Mouse (Mus musculus) CH12F3 (cell line): ENCODE data around the gene Gm20715.

Source experiments
- in situ Hi-C: fragments of 300-500 bp; cut with MboI; formaldehyde crosslinking; loops from 2 replicates; pipeline ENCODE4 v1.14.3; 2020; ENCODE audit warnings: low sequenced_read_pairs

The Gm20715 gene

GRCm38 (mm10) chr7:6410043-6410442 lies at the start of gene Gm20715:
Gene Gm20715 (plus strand): TSS chr7:6410277.
- in situ Hi-C loops = no loop called here

GRCm38 (mm10) chr7:6360477-6361060 lies 49.5 kb upstream of the Gm20715 start:
- in situ Hi-C loops = loop anchor here (25.0 kb wide), 1 partner anchor 927 kb away; the partner anchor contains the start of gene Gm45844

GRCm38 (mm10) chr7:6361756-6362155 lies 48.3 kb upstream of the Gm20715 start:
- in situ Hi-C loops = loop anchor here (25.0 kb wide), 1 partner anchor 926 kb away; the partner anchor contains the start of gene Gm45844

GRCm38 (mm10) chr7:6362268-6363046 lies 47.6 kb upstream of the Gm20715 start:
- in situ Hi-C loops = loop anchor here (25.0 kb wide), 1 partner anchor 925 kb away; the partner anchor contains the start of gene Gm45844

GRCm38 (mm10) chr7:6363047-6363488 lies 47.0 kb upstream of the Gm20715 start, which contains the start of gene Zfp78:
Gene Zfp78 (plus strand): TSS chr7:6363280.
- in situ Hi-C loops = loop anchor here (25.0 kb wide), 1 partner anchor 924 kb away; the partner anchor contains the start of gene Gm45844

- in situ Hi-C loops = loop anchor here (25.0 kb wide), 1 partner anchor 923 kb away; the partner anchor contains the start of gene Gm45844
These were observed 45.3 kb upstream of the Gm20715 start for GRCm38 (mm10) chr7:6364761-6365160.

GRCm38 (mm10) chr7:6367185-6367584 lies 42.9 kb upstream of the Gm20715 start:
- in situ Hi-C loops = loop anchor here (25.0 kb wide), 1 partner anchor 920 kb away; the partner anchor contains the start of gene Gm45844

GRCm38 (mm10) chr7:6368146-6368545 lies 41.9 kb upstream of the Gm20715 start:
- in situ Hi-C loops = loop anchor here (25.0 kb wide), 1 partner anchor 919 kb away; the partner anchor contains the start of gene Gm45844

GRCm38 (mm10) chr7:6369460-6369859 lies 40.6 kb upstream of the Gm20715 start:
- in situ Hi-C loops = loop anchor here (25.0 kb wide), 1 partner anchor 918 kb away; the partner anchor contains the start of gene Gm45844

GRCm38 (mm10) chr7:6372993-6373392 lies 37.1 kb upstream of the Gm20715 start:
- in situ Hi-C loops = loop anchor here (25.0 kb wide), 1 partner anchor 914 kb away; the partner anchor contains the start of gene Gm45844

GRCm38 (mm10) chr7:6378441-6378840 lies 31.6 kb upstream of the Gm20715 start:
- in situ Hi-C loops = loop anchor here (25.0 kb wide), 1 partner anchor 734 kb away; the partner anchor contains the start of gene Zfp954

- in situ Hi-C loops = loop anchor here (25.0 kb wide), 1 partner anchor 731 kb away; the partner anchor contains the start of gene Zfp954
These were observed 28.6 kb upstream of the Gm20715 start for GRCm38 (mm10) chr7:6381431-6381830.

- in situ Hi-C loops = loop anchor here (25.0 kb wide), 1 partner anchor 729 kb away; the partner anchor contains the start of gene Zfp954
These were observed 27.0 kb upstream of the Gm20715 start, which contains the start of gene Zfp28 for GRCm38 (mm10) chr7:6383044-6383455. Gene Zfp28 (plus strand): TSS chr7:6383295.

GRCm38 (mm10) chr7:6384011-6384410 lies 26.1 kb upstream of the Gm20715 start:
- in situ Hi-C loops = loop anchor here (25.0 kb wide), 1 partner anchor 728 kb away; the partner anchor contains the start of gene Zfp954

- in situ Hi-C loops = loop anchor here (25.0 kb wide), 1 partner anchor 725 kb away; the partner anchor contains the start of gene Zfp954
These were observed 23.1 kb upstream of the Gm20715 start for GRCm38 (mm10) chr7:6386995-6387394.

GRCm38 (mm10) chr7:6388971-6389370 lies 21.1 kb upstream of the Gm20715 start:
- in situ Hi-C loops = loop anchor here (25.0 kb wide), 1 partner anchor 723 kb away; the partner anchor contains the start of gene Zfp954

- in situ Hi-C loops = loop anchor here (25.0 kb wide), 1 partner anchor 723 kb away; the partner anchor contains the start of gene Zfp954
These were observed 20.6 kb upstream of the Gm20715 start for GRCm38 (mm10) chr7:6389449-6389848.

GRCm38 (mm10) chr7:6397996-6398975 lies 11.8 kb upstream of the Gm20715 start, which contains the start of gene Smim17:
Gene Smim17 (plus strand): TSS chr7:6398715.
- in situ Hi-C loops = loop anchor here (25.0 kb wide), 1 partner anchor 714 kb away; the partner anchor contains the start of gene Zfp954
